Mouse (Mus musculus) kidney, postnatal 0 days (tissue): ENCODE results near the gene Ksr1. TPM values are rescaled to one million over a fixed set of nuclear protein-coding genes. Genes with fewer than 3 reads are reported as not detected.

ENCODE experiments used
- ATAC-seq: fragments of 200-750 bp; cut with Nextera tagmentation; replicated peaks from 2 replicates; pipeline ENCODE4 v1.8.0; 2017; ENCODE audit warnings: low read depth, moderate number of reproducible peaks, moderate TSS enrichment, moderate library complexity; ENCODE audit not compliant: low FRiP score
- DNase-seq: peaks from one replicate; pipeline ENCODE4 v3.0.0-alpha.2; 2016; ENCODE audit warnings: low spot score
- H3K27ac ChIP-seq: fragments of 300-500 bp; sonication (generic); 2 replicates; pipeline ENCODE4 v1.5.1; 2014; ENCODE audit warnings: mild to moderate bottlenecking
- H3K27me3 ChIP-seq: fragments of 300-500 bp; sonication (generic); 2 replicates; pipeline ENCODE4 v1.6.1; 2014; ENCODE audit warnings: low read length, mixed read lengths; ENCODE audit not compliant: insufficient read depth
- H3K36me3 ChIP-seq: fragments of 300-500 bp; sonication (generic); 2 replicates; pipeline ENCODE4 v1.6.1; 2014; ENCODE audit warnings: low read length, mixed read lengths; ENCODE audit not compliant: insufficient read depth
- H3K4me1 ChIP-seq: fragments of 300-500 bp; sonication (generic); replicated peaks from 2 replicates; pipeline ENCODE4 v1.6.1; 2014; ENCODE audit warnings: antibody characterized with exemption, low read length, mixed read lengths; ENCODE audit not compliant: insufficient read depth
- H3K4me2 ChIP-seq: fragments of 300-500 bp; sonication (generic); 2 replicates; pipeline ENCODE4 v1.6.1; 2014; ENCODE audit warnings: mild to moderate bottlenecking, low read length, moderate library complexity, mixed read lengths
- H3K4me3 ChIP-seq: fragments of 300-500 bp; sonication (generic); replicated peaks from 2 replicates; pipeline ENCODE4 v1.5.1; 2014; ENCODE audit warnings: low read depth, low read length
- H3K9ac ChIP-seq: fragments of 300-500 bp; sonication (generic); 2 replicates; pipeline ENCODE4 v1.6.1; 2014; ENCODE audit warnings: low read depth, low read length
- H3K9me3 ChIP-seq: fragments of 300-500 bp; sonication (generic); replicated peaks from 2 replicates; pipeline ENCODE4 v1.6.1; 2016; ENCODE audit warnings: low read length, inconsistent platforms, mixed read lengths
- CTCF ChIP-seq: IDR thresholded peaks from 2 replicates; pipeline ENCODE4 v1.5.1; 2016; ENCODE audit warnings: antibody characterized with exemption, low read depth, mild to moderate bottlenecking, moderate library complexity
- WGBS: fragments of 180-500 bp; shearing (Covaris S2); extraction: QIAGEN DNeasy Blood & Tissue Kit; methylation state at CpG from one replicate; pipeline ENCODE4 v1.1.7; 2014; 5-methylcytosine and 5-hydroxymethylcytosine counted together
- polyA plus RNA-seq: library from polyadenylated mRNA; unstranded; fragments of >200 nt; fragmentation: Nextera tagmentation; extraction: Ambion mirVana; gene quantifications from 2 replicates; pipeline ENCODE4 v1.2.1, GENCODE M21; 2015

The Ksr1 gene
- polyA plus RNA-seq, 1 experiment from 2014 or later, result 1.8 TPM

DNA sequence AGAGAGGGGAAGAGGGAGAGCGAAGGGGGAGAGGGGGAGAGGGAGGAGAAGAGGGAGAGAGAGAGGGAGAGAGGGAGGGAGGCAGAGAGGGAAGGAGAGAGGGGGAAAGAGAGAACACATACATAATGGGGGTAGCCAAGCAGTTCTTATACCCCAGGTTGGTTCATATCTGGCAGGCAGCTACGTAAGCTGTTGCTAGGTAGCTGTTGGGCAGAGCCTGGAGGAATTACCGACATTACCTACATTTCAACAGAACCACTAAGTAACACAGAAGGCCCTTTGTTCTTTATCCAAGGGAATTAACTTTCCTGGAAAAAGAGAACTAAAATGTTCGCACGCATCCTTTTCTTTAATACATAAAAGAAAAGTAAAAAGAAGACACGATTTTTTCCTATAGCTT, 93.4 kb downstream of the Ksr1 start:
- 86% methylated on average over 6 of the region's 6 CpGs for WGBS
- Histone ChIP-seq H3K27ac (no peak overlapping the region), H3K4me3 (no peak overlapping the region), H3K4me1 (peaks cover 19% of the 10 kb centered on the region; the same call in 1 of the 2 replicates), H3K9me3 (no peaks in the 10 kb centered on the region), H3K9ac (no peak overlapping the region), H3K4me2 (no peak overlapping the region), H3K36me3 (no peaks in the 10 kb centered on the region), H3K27me3 (no peaks in the 10 kb centered on the region)
- TF ChIP-seq CTCF, result no peak
- ATAC-seq (no peak), DNase-seq (no peak)

DNA sequence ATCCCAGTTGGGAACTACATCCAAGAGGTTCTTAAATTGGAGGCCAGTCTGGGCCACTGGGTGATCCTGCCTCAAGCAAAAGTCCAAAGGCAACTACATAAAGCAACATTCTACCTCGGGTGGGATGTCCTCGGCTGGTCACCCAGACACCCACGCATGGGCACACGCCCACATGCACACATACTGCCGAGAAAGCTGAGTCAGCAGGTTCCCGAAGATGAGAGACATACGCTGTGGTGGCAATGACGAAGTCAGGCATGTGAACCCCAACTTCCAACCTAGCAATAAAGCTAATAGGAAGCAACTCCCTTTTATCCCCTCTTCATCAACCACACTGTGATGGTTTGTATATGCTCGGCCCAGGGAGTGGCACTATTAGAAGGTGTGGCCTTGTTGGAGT, 94.7 kb downstream of the Ksr1 start:
- DNase-seq, result no peak
- Histone ChIP-seq H3K27me3 (no peaks in the 10 kb centered on the region), H3K9me3 (no peaks in the 10 kb centered on the region), H3K36me3 (no peaks in the 10 kb centered on the region), H3K9ac (no peak overlapping the region), H3K4me2 (no peak overlapping the region), H3K4me1 (peaks cover 22% of the 10 kb centered on the region), H3K27ac (no peak overlapping the region), H3K4me3 (no peak overlapping the region)
- no peak for ATAC-seq
- no peak for TF ChIP-seq CTCF
- whole genome bisulfite sequencing, result 84% methylated on average over 9 of the region's 9 CpGs

DNA sequence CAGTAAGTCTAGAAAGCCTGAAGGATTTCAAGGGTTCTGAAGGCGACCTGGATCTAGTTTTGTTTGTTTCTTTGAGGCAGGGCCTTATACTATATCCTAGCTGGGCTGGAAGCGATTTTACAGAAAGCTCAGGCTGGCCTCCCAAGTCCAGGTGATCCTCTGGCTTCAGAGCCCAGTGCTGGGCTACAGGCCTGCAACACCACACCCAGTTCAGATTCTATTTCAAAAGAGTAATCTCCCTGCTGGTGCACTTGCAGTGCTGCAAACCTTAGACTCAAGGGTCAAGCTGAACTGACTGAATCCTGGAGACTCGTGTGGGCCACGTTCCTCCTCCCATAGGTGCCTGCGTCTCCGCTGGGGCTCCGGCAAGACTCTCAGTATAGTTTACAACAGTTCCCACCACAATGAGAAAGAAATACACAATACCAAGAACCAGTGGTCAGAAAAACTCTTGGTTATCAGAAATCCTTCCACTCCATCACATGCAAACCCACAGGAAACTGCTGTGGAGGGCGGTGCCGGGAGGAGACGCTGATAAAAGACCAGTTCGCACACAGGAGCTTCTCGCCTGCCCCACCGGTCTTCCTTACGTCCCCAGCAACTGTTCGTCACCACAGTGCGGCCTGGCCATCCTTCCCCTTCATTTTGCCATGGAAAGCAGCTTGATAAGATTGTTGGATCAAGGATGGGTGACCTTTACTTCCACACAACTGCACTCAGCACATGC, 95.3 kb downstream of the Ksr1 start:
- H3K9me3 ChIP-seq, result no peaks in the 10 kb centered on the region
- H3K27me3 ChIP-seq, result no peaks in the 10 kb centered on the region
- H3K9ac ChIP-seq, result no peak overlapping the region
- no peaks in the 10 kb centered on the region for H3K36me3 ChIP-seq
- H3K27ac ChIP-seq, result no peak overlapping the region
- H3K4me1 ChIP-seq, result peaks cover 22% of the 10 kb centered on the region
- H3K4me2 ChIP-seq, result no peak overlapping the region
- no peak for TF ChIP-seq CTCF
- ATAC-seq, result no peak
- WGBS, result 89% methylated on average over 16 of the region's 16 CpGs
- DNase-seq, result no peak
- no peak overlapping the region for H3K4me3 ChIP-seq

DNA sequence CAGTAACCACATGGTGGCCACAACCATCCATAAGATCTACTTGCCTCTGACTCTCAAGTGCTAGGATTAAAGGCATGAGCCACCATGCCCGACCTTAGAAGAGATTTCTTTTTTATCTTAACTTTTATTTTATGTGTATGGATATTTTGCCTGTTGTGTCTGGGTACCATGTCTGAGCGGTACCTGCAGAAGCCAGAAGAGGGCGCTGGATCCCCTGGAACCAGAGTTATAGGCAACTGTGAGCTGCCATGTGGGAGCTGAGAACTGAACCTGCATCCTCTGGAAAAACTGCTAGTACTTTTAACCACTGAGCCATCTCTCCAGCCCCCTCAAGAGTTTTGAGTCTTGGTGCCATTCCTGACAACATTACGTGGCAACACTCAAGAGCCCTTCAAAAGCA, 97.3 kb downstream of the Ksr1 start:
- no peak for ATAC-seq
- WGBS, result 83% methylated on average over 4 of the region's 4 CpGs
- Histone ChIP-seq H3K36me3 (0 out of 2 replicates have a peak, but pooled peaks cover 10% of the 10 kb centered on the region), H3K27me3 (no peaks in the 10 kb centered on the region), H3K4me2 (no peak overlapping the region), H3K4me1 (peaks cover 8% of the 10 kb centered on the region), H3K9ac (no peak overlapping the region), H3K27ac (no peak overlapping the region), H3K9me3 (no peaks in the 10 kb centered on the region), H3K4me3 (no peak overlapping the region)
- DNase-seq, result no peak
- TF ChIP-seq CTCF, result 0 out of 2 replicates have a peak, but pooled peaks have one; percentile 20

DNA sequence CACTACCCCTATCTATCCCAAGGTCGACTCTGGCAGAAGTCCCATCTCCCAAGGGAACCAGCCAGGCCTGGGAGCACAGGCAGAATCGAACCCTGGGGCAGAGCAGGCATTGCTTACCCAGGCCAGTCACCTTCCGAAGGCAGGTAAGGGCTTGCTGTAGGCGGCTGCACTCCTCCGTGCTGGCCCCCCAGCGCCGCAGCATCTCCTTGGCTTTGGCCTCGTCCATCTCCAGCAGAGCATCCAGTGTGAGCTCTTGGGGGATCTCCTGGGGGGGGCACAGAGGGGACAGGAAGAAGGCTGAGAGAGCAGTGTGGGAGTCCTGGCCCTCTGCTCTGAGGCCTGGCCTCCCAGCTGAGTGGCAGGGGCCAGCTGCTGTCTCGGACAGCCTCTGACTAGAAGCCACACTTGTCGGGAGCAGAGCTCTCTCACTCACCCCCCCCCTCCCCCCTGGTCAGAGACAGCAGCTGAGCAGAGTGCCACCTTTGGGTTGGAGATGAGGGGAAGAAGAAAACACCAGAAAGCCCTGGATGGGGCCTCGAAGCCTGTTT, 99.0 kb downstream of the Ksr1 start:
- Histone ChIP-seq H3K4me1 (peaks cover 8% of the 10 kb centered on the region), H3K9ac (no peak overlapping the region), H3K36me3 (peaks cover 25% of the 10 kb centered on the region; the same call in 1 of the 2 replicates), H3K4me2 (no peak overlapping the region), H3K27ac (peak overlapping the region; percentile 56), H3K4me3 (no peak overlapping the region), H3K27me3 (no peaks in the 10 kb centered on the region), H3K9me3 (no peaks in the 10 kb centered on the region)
- ATAC-seq (no peak), DNase-seq (peak; percentile 22)
- TF ChIP-seq CTCF, result no peak
- WGBS, result 57% methylated on average over 11 of the region's 11 CpGs

GRCm38 (mm10) chr11:79046561-79047155, 99.5 kb downstream of the Ksr1 start:
- no peak for TF ChIP-seq CTCF
- no peaks in the 10 kb centered on the region for H3K9me3 ChIP-seq
- H3K36me3 ChIP-seq, result peaks cover 27% of the 10 kb centered on the region; the same call in 1 of the 2 replicates
- no peak overlapping the region for H3K9ac ChIP-seq
- H3K27ac ChIP-seq, result peak overlapping the region; percentile 56
- H3K4me2 ChIP-seq, result no peak overlapping the region
- DNase-seq (peak; percentile 40), ATAC-seq (no peak)
- no peak overlapping the region for H3K4me3 ChIP-seq
- H3K27me3 ChIP-seq, result no peaks in the 10 kb centered on the region
- peaks cover 8% of the 10 kb centered on the region for H3K4me1 ChIP-seq
- WGBS, result 58% methylated on average over 8 of the region's 8 CpGs
